ENCODE assay signal across 8 mouse cellular contexts in genomic region chr2:103970041-103970790, GRCm38 (mm10). TPM values are rescaled to one million over a fixed set of nuclear protein-coding genes. Genes with fewer than 3 reads are reported as not detected.
DNase-seq lines count a peak whose midpoint lies in the region; ATAC-seq and TF ChIP-seq lines count a peak whose summit lies in the region.

No protein-coding gene starts in this region.

- H3K4me3 ChIP-seq in ES-E14 (ENCODE audit: insufficient read depth in 1 of 2, low read depth in 1 of 2, low read length in 2 of 2, poor library complexity in 1 of 2, severe bottlenecking in 1 of 2), result peak overlapping the region; percentile 75 to 82
- peak overlapping the region; percentile 80 for H3K4me3 ChIP-seq in forebrain, embryonic 12.5 days (replicated peaks)
- peak overlapping the region; percentile 66 for H3K4me3 ChIP-seq in layer of hippocampus, adult 2 months

- no peaks in the 10 kb centered on the region for H3K9me3 ChIP-seq in ES-E14 (ENCODE audit: control insufficient read depth, insufficient read depth, low read depth, low read length)
- H3K9me3 ChIP-seq in forebrain, embryonic 12.5 days, result no peaks in the 10 kb centered on the region

- H3K36me3 ChIP-seq in ES-E14 (ENCODE audit: control insufficient read depth, insufficient read depth, low read length, poor library complexity, severe bottlenecking), result no peaks in the 10 kb centered on the region
- H3K36me3 ChIP-seq in forebrain, embryonic 12.5 days (replicated peaks), result no peaks in the 10 kb centered on the region

- peak overlapping the region; percentile 69 for H3K9ac ChIP-seq in ES-E14 (ENCODE audit: insufficient read depth, low read depth, low read length, poor library complexity, severe bottlenecking)
- peak overlapping the region; percentile 86 for H3K9ac ChIP-seq in forebrain, embryonic 12.5 days

- H3K4me2 ChIP-seq in forebrain, embryonic 12.5 days, result peak overlapping the region; percentile 92

- ATAC-seq in cerebellum, adult (ENCODE audit: insufficient number of reproducible peaks, low FRiP score, low TSS enrichment), result peak; percentile 31
- ATAC-seq in forebrain, embryonic 12.5 days (ENCODE audit: low FRiP score), result peak; percentile 72

- in situ Hi-C loops in ES-E14 (cut with MboI; ENCODE audit: low sequenced_read_pairs in 2 of 2, unreplicated experiment in 2 of 2), result loop anchor here in 1 of 2 experiments (10.0 kb wide), 1 partner anchor 95 kb away; no protein-coding TSS in a partner anchor

- intact Hi-C loops in heart, postnatal 25 days (cut with DNase I), result loop anchor here (2.0 to 10.0 kb wide), 2 partner anchors 67 to 405 kb away; partner anchors contain the start of gene Abtb2

- H3K27me3 ChIP-seq in forebrain, embryonic 12.5 days, result peaks cover 44% of the 10 kb centered on the region

- TF ChIP-seq CTCF in layer of hippocampus, adult 2 months (conservative IDR thresholded peaks at IDR 0.05), result no peak

- DNase-seq in ES-E14 (ENCODE audit: low read depth, low spot score), result no peak
- peak; percentile 36 for DNase-seq in heart, postnatal 25 days (ENCODE audit: low spot score)
- peak in 1 of 2 experiments; percentile 12 for DNase-seq in layer of hippocampus, adult 2 months (ENCODE audit: low spot score in 2 of 2)
- DNase-seq in lung, postnatal 14 days, result peak; percentile 52
- peak; percentile 62 for DNase-seq in ovary, postnatal 36 days (ENCODE audit: low spot score)
- peak; percentile 25 to 26 for DNase-seq in urinary bladder, postnatal 36 days (ENCODE audit: low spot score in 2 of 2)

- H3K4me1 ChIP-seq in ES-E14 (ENCODE audit: control insufficient read depth in 2 of 2, insufficient read depth in 2 of 2, low read length in 2 of 2, poor library complexity in 1 of 2), result 0 out of 4 replicates have a peak, but pooled peaks cover 0 to 2% of the 10 kb centered on the region in 2 experiments
- H3K4me1 ChIP-seq in forebrain, embryonic 12.5 days, result peaks cover 14% of the 10 kb centered on the region

- under 1% methylated on average over 63 of the region's 79 CpGs for WGBS in forebrain, embryonic 12.5 days

- H3K27ac ChIP-seq in ES-E14 (ENCODE audit: insufficient read depth, low read depth, low read length, poor library complexity, severe bottlenecking), result no peak overlapping the region
- H3K27ac ChIP-seq in forebrain, embryonic 12.5 days, result peak overlapping the region; percentile 84
- peak overlapping the region; percentile 95 for H3K27ac ChIP-seq in layer of hippocampus, adult 2 months

TF ChIP-seq in ES-E14, 5 proteins besides CTCF, POLR2A, EP300 and RAD21:
- TF ChIP-seq ZC3H11A (IDR thresholded peaks at IDR 0.05; ENCODE audit: borderline replicate concordance, low read depth, low read length), result no peak
- TF ChIP-seq MAFK (IDR thresholded peaks at IDR 0.05; ENCODE audit: insufficient read depth, low read depth, low read length), result no peak
- peak; percentile 84 for TF ChIP-seq ZNF384 (IDR thresholded peaks at IDR 0.05; ENCODE audit: low read depth, low read length)
- TF ChIP-seq HCFC1 (IDR thresholded peaks at IDR 0.05; ENCODE audit: borderline replicate concordance, insufficient read depth, low read length), result no peak
TF ChIP-seq in ES-E14: peak in this region for 1.

RNA-seq across cellular contexts. Expression of gene Lmo2, which starts 12.4 kb away (rescaled TPM):
- 0.76 and 1.4 TPM in 2 replicates for total RNA-seq in ES-E14 (2012; rRNA removed)
- polyA plus RNA-seq in forebrain, embryonic 12.5 days (2016; fragmentation: Nextera tagmentation; extraction: Ambion mirVana), result 29.1 and 39.5 TPM in 2 replicates
- total RNA-seq in heart, postnatal 25 days (2021), result 10 to 100 TPM; 19.3 to 19.8 TPM
- 10 to 100 TPM; 20.3 to 22.1 TPM for total RNA-seq in layer of hippocampus, adult 2 months (2021)

RNA-seq across cellular contexts. Expression of gene Fbxo3, which starts 57.3 kb away (rescaled TPM):
- total RNA-seq in ES-E14 (2012; rRNA removed), result 13.6 and 13.9 TPM in 2 replicates
- 56.3 and 62.9 TPM in 2 replicates for polyA plus RNA-seq in forebrain, embryonic 12.5 days (2016; fragmentation: Nextera tagmentation; extraction: Ambion mirVana)
- 10 to 100 TPM; 51.9 to 58.3 TPM for total RNA-seq in heart, postnatal 25 days (2021)
- 10 to 100 TPM; 47.4 to 47.5 TPM for total RNA-seq in layer of hippocampus, adult 2 months (2021)

RNA-seq across cellular contexts. Expression of gene 4931422A03Rik, which starts 57.9 kb away (rescaled TPM):
- 0.54 and 1.4 TPM in 2 replicates for total RNA-seq in ES-E14 (2012; rRNA removed)
- 2.4 and 2.7 TPM in 2 replicates for polyA plus RNA-seq in forebrain, embryonic 12.5 days (2016; fragmentation: Nextera tagmentation; extraction: Ambion mirVana)
- not detected for total RNA-seq in heart, postnatal 25 days (2021)
- not detected for total RNA-seq in layer of hippocampus, adult 2 months (2021)
